Mouse (Mus musculus): ENCODE data around the gene Mettl16. TPM values are rescaled to one million over a fixed set of nuclear protein-coding genes. Genes with fewer than 3 reads are reported as not detected.
A peak's percentile ranks its signal among the peaks of the same experiment; 100 is the strongest.

Mettl16 gene
- total and polyA plus RNA-seq, 2 experiments from 2014 or later, result 16.6 to 28.7 TPM

DNA sequence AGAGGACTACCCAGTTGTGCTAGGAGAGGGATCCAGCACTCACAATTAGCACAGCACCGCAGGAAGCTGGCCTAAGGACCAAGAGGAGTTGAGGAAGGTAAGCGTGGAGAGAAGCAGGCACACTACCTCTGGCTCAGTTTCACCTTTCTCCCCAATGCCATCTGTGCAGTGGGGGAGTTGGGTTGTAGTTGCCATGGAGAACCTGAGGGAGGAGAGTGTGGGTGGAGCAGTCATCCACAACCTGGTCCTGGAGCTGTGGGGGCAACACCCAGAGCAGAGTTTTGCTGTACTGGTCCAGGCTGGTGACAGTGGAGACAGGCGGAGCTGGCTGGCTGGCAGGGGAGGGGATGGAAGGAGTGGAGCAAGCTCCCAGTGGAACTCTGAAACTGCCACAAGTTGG is 104.0 kb downstream of the Mettl16 start:
- DNase-seq (ENCODE audit: low spot score), result no peak
- H3K27me3 ChIP-seq (ENCODE audit: insufficient read depth, low read length), result no peaks in the 10 kb centered on the region
- no peak overlapping the region for H3K4me3 ChIP-seq (ENCODE audit: low read depth, low read length)
- no peak for ATAC-seq (ENCODE audit: low FRiP score)
- H3K4me2 ChIP-seq (ENCODE audit: low read depth, low read length, poor library complexity, severe bottlenecking), result no peak overlapping the region
- no peaks in the 10 kb centered on the region for H3K9me3 ChIP-seq (ENCODE audit: low read length)
- H3K9ac ChIP-seq (replicated peaks; ENCODE audit: low read length, poor library complexity, severe bottlenecking), result no peak overlapping the region
- 67% methylated on average over 3 of the region's 3 CpGs for WGBS
- no peak overlapping the region for H3K27ac ChIP-seq (ENCODE audit: low read depth, low read length)
- H3K36me3 ChIP-seq (ENCODE audit: insufficient read depth, low read length), result no peaks in the 10 kb centered on the region
- TF ChIP-seq CTCF (IDR thresholded peaks at IDR 0.05), result no peak
- peaks cover 9% of the 10 kb centered on the region; the same call in 1 of the 2 replicates for H3K4me1 ChIP-seq (ENCODE audit: insufficient read depth, low read length)

- H3K9ac ChIP-seq (replicated peaks; ENCODE audit: low read length, poor library complexity, severe bottlenecking), result peak overlapping the region; percentile 29; the same call in 1 of the 2 replicates
- no peaks in the 10 kb centered on the region for H3K36me3 ChIP-seq (ENCODE audit: insufficient read depth, low read length)
- H3K9me3 ChIP-seq (ENCODE audit: low read length), result no peaks in the 10 kb centered on the region
- ATAC-seq (ENCODE audit: low FRiP score) (peak; percentile 91), DNase-seq (ENCODE audit: low spot score) (peak; percentile 93)
- no peaks in the 10 kb centered on the region for H3K27me3 ChIP-seq (ENCODE audit: insufficient read depth, low read length)
- peak overlapping the region; percentile 77 for H3K27ac ChIP-seq (ENCODE audit: low read depth, low read length)
- 0 out of 2 replicates have a peak, but pooled peaks cover 6% of the 10 kb centered on the region for H3K4me1 ChIP-seq (ENCODE audit: insufficient read depth, low read length)
- peak overlapping the region; percentile 11; the same call in 1 of the 2 replicates for H3K4me3 ChIP-seq (ENCODE audit: low read depth, low read length)
- TF ChIP-seq CTCF (IDR thresholded peaks at IDR 0.05), result no peak
- peak overlapping the region; percentile 43 for H3K4me2 ChIP-seq (ENCODE audit: low read depth, low read length, poor library complexity, severe bottlenecking)
- under 1% methylated on average over 9 of the region's 9 CpGs for WGBS
These were observed 106.2 kb downstream of the Mettl16 start for GRCm38 (mm10) chr11:74876801-74877200.

Small RNA genes lying within 50 kb of the gene (microRNA-seq; reads per million reads assigned to microRNA genes)
- 1.0 reads per million for gene Mir6926 (ENCODE audit: borderline number of aligned reads)

Other genes with a start within 250 kb of the Mettl16 start
- 48.2 and 49.1 TPM in 2 replicates for gene Rap1gap2, start 159.9 kb upstream of the Mettl16 start, total RNA-seq (2014; rRNA removed)
- gene Rap1gap2, start 159.9 kb upstream of the Mettl16 start, polyA plus RNA-seq (2015; fragmentation: Nextera tagmentation; extraction: Ambion mirVana), result 11.0 and 12.1 TPM in 2 replicates
- 12.4 and 14.6 TPM in 2 replicates for gene Ccdc92b, start 151.2 kb upstream of the Mettl16 start, total RNA-seq (2014; rRNA removed)
- 3.3 and 3.4 TPM in 2 replicates for gene Ccdc92b, start 151.2 kb upstream of the Mettl16 start, polyA plus RNA-seq (2015; fragmentation: Nextera tagmentation; extraction: Ambion mirVana)
- 71.5 and 106 TPM in 2 replicates for gene Cluh, start 121.3 kb upstream of the Mettl16 start, total RNA-seq (2014; rRNA removed)
- 17.0 and 18.4 TPM in 2 replicates for gene Cluh, start 121.3 kb upstream of the Mettl16 start, polyA plus RNA-seq (2015; fragmentation: Nextera tagmentation; extraction: Ambion mirVana)
- 206 and 269 TPM in 2 replicates for gene Pafah1b1, start 46.2 kb upstream of the Mettl16 start, total RNA-seq (2014; rRNA removed)
- gene Pafah1b1, start 46.2 kb upstream of the Mettl16 start, polyA plus RNA-seq (2015; fragmentation: Nextera tagmentation; extraction: Ambion mirVana), result 63.4 and 79.2 TPM in 2 replicates
- gene Mnt, start 60.1 kb downstream of the Mettl16 start, total RNA-seq (2014; rRNA removed), result 17.6 and 18.6 TPM in 2 replicates
- gene Mnt, start 60.1 kb downstream of the Mettl16 start, polyA plus RNA-seq (2015; fragmentation: Nextera tagmentation; extraction: Ambion mirVana), result 7.4 and 8.4 TPM in 2 replicates
- 49.1 and 62.8 TPM in 2 replicates for gene Sgsm2, start 126.2 kb downstream of the Mettl16 start, total RNA-seq (2014; rRNA removed)
- 28.1 and 28.8 TPM in 2 replicates for gene Sgsm2, start 126.2 kb downstream of the Mettl16 start, polyA plus RNA-seq (2015; fragmentation: Nextera tagmentation; extraction: Ambion mirVana)
- 23.6 and 28.6 TPM in 2 replicates for gene Tsr1, start 127.2 kb downstream of the Mettl16 start, total RNA-seq (2014; rRNA removed)
- 21.2 and 22.9 TPM in 2 replicates for gene Tsr1, start 127.2 kb downstream of the Mettl16 start, polyA plus RNA-seq (2015; fragmentation: Nextera tagmentation; extraction: Ambion mirVana)
- gene Smg6, start 155.0 kb downstream of the Mettl16 start, total RNA-seq (2014; rRNA removed), result 26.6 and 27.7 TPM in 2 replicates
- 10.0 and 11.9 TPM in 2 replicates for gene Smg6, start 155.0 kb downstream of the Mettl16 start, polyA plus RNA-seq (2015; fragmentation: Nextera tagmentation; extraction: Ambion mirVana)
- 40.5 and 43.1 TPM in 2 replicates for gene Srr, start 155.1 kb downstream of the Mettl16 start, total RNA-seq (2014; rRNA removed)
- gene Srr, start 155.1 kb downstream of the Mettl16 start, polyA plus RNA-seq (2015; fragmentation: Nextera tagmentation; extraction: Ambion mirVana), result 35.6 and 37.6 TPM in 2 replicates